Mouse (Mus musculus): ENCODE results near the gene Olfr773.
A peak's percentile ranks its signal among the peaks of the same experiment; 100 is the strongest.
"Not testable (repeated sequence)": the region's sequence is repeated elsewhere in the genome, so short reads cannot be mapped to it uniquely, and the experiment has no call there.

The Olfr773 gene

GRCm38 (mm10) chr10:129187319-129187718 is at the start of gene Olfr773:
Gene Olfr773 (minus strand): TSS chr10:129187419.
- not testable (repeated sequence) for DNase-seq (ENCODE audit: inconsistent ontology term)

- no peak for DNase-seq (ENCODE audit: inconsistent ontology term)
Measured at GRCm38 (mm10) chr10:129235904-129236303, 48.7 kb upstream of the Olfr773 start, which contains the start of gene Olfr774. Gene Olfr774 (plus strand): TSS chr10:129236204.

GRCm38 (mm10) chr10:129230737-129231136 is 43.5 kb upstream of the Olfr773 start:
- no peak for DNase-seq (ENCODE audit: inconsistent ontology term)

GRCm38 (mm10) chr10:129177821-129178220 is 9.4 kb downstream of the Olfr773 start, which contains the start of gene Olfr772:
Gene Olfr772 (minus strand): TSS chr10:129177921.
- not testable (repeated sequence) for DNase-seq (ENCODE audit: inconsistent ontology term)

GRCm38 (mm10) chr10:129164651-129165050 is 22.6 kb downstream of the Olfr773 start, which contains the start of gene Olfr771:
Gene Olfr771 (minus strand): TSS chr10:129164751.
- no peak for DNase-seq (ENCODE audit: inconsistent ontology term)

- peak; percentile 52 for DNase-seq (ENCODE audit: inconsistent ontology term)
Measured at GRCm38 (mm10) chr10:129138898-129139297, 48.3 kb downstream of the Olfr773 start, which contains the start of gene Olfr770. Gene Olfr770 (minus strand): TSS chr10:129138998.

Measured in Muller cell, postnatal 12 days (primary cell).